In genomic region chr5:76388474-76388873, GRCm38 (mm10) we compare ENCODE assay signal across 39 mouse cellular contexts. TPM values are rescaled to one million over a fixed set of nuclear protein-coding genes. Genes with fewer than 3 reads are reported as not detected.
"Had no signal": no experiment of that assay in that cellular context is flagged by ENCODE, and none has a peak within 500 bp of the region (broad histone marks: within the 10 kb centered on the region; RNA-seq: fewer than 3 reads in every experiment).

No protein-coding gene starts in this region.

- H3K27ac ChIP-seq: heart, adult 2 months; heart, embryonic 13.5 days; heart, embryonic 15.5 days; hindbrain, embryonic 10.5 days; hindbrain, embryonic 12.5 days; hindbrain, embryonic 14.5 days; limb, embryonic 10.5 days; limb, embryonic 12.5 days; liver, embryonic 13.5 days; liver, embryonic 15.5 days had no signal

- H3K4me2 ChIP-seq: heart, embryonic 11.5 days; heart, embryonic 13.5 days; heart, embryonic 15.5 days; hindbrain, embryonic 12.5 days; hindbrain, embryonic 14.5 days; limb, embryonic 12.5 days; liver, embryonic 13.5 days; liver, embryonic 15.5 days had no signal

- H3K4me3 ChIP-seq: heart, adult 2 months; heart, embryonic 13.5 days; heart, embryonic 15.5 days; hindbrain, embryonic 10.5 days; hindbrain, embryonic 12.5 days; limb, embryonic 10.5 days; limb, embryonic 12.5 days; liver, embryonic 13.5 days; liver, embryonic 15.5 days had no signal

- H3K9me3 ChIP-seq: heart, embryonic 13.5 days; heart, embryonic 15.5 days; hindbrain, embryonic 10.5 days; hindbrain, embryonic 12.5 days; limb, embryonic 10.5 days; limb, embryonic 12.5 days; liver, embryonic 13.5 days; liver, embryonic 15.5 days had no signal

- DNase-seq: forebrain, postnatal 0 days; gastrocnemius, postnatal 14 days; heart, adult 2 months; heart, postnatal 14 days; heart, postnatal 4 days; kidney, adult 18-20 months; kidney, adult 8-10 months; kidney, postnatal 10 days; kidney, postnatal 25 days; kidney, postnatal 4 days; layer of hippocampus, adult 9-11 months; layer of hippocampus, postnatal 36 days; liver; liver, embryonic 13.5 days had no signal

- H3K36me3 ChIP-seq: heart, embryonic 13.5 days; heart, embryonic 15.5 days; hindbrain, embryonic 10.5 days; hindbrain, embryonic 12.5 days; limb, embryonic 10.5 days; limb, embryonic 12.5 days; liver, embryonic 13.5 days; liver, embryonic 15.5 days had no signal

- H3K27me3 ChIP-seq: heart, embryonic 13.5 days; heart, embryonic 15.5 days; hindbrain, embryonic 12.5 days; limb, embryonic 12.5 days; liver, embryonic 13.5 days; liver, embryonic 15.5 days had no signal

- ATAC-seq: forebrain, postnatal 0 days; hindbrain, embryonic 16.5 days; inflammation-experienced regulatory T-cells, adult 6 months had no signal

- H3K4me1 ChIP-seq: heart, embryonic 13.5 days; heart, embryonic 15.5 days; hindbrain, embryonic 10.5 days; hindbrain, embryonic 12.5 days; limb, embryonic 10.5 days; limb, embryonic 12.5 days; liver, embryonic 13.5 days; liver, embryonic 15.5 days had no signal

- H3K9ac ChIP-seq: forebrain, postnatal 0 days; heart, embryonic 13.5 days; heart, embryonic 15.5 days; hindbrain, embryonic 12.5 days; hindbrain, embryonic 14.5 days; limb, embryonic 12.5 days; liver, embryonic 13.5 days; liver, embryonic 15.5 days had no signal

RNA-seq across cellular contexts. Expression of gene Nmu, which starts 24.9 kb away (rescaled TPM):
- total RNA-seq: forebrain, postnatal 0 days; gastrocnemius, adult 18-20 months; gastrocnemius, adult 8-10 months; gastrocnemius, postnatal 14 days; heart, adult 2 months; heart, postnatal 14 days; heart, postnatal 4 days; layer of hippocampus, adult 18-20 months; layer of hippocampus, adult 8-10 months; layer of hippocampus, postnatal 14 days; layer of hippocampus, postnatal 36 days; left cerebral cortex, adult 18-20 months; left cerebral cortex, adult 8-10 months; left cerebral cortex, postnatal 10 days; left cerebral cortex, postnatal 25 days had no signal
- polyA plus RNA-seq: heart, adult 2 months; heart, embryonic 11.5 days; heart, embryonic 13.5 days; heart, embryonic 15.5 days; heart, postnatal 0 days; inflammation-experienced regulatory T-cells, adult 6 months; kidney, embryonic 16.5 days; liver, embryonic 13.5 days; liver, embryonic 15.5 days had no signal

RNA-seq across cellular contexts. Expression of gene Pdcl2, which starts 57.5 kb away (rescaled TPM):
- total RNA-seq: forebrain, postnatal 0 days; gastrocnemius, adult 18-20 months; gastrocnemius, adult 8-10 months; gastrocnemius, postnatal 14 days; heart, adult 2 months; heart, postnatal 14 days; heart, postnatal 4 days; layer of hippocampus, adult 18-20 months; layer of hippocampus, adult 8-10 months; layer of hippocampus, postnatal 14 days; layer of hippocampus, postnatal 36 days; left cerebral cortex, adult 18-20 months; left cerebral cortex, adult 8-10 months; left cerebral cortex, postnatal 10 days; left cerebral cortex, postnatal 25 days had no signal
- polyA plus RNA-seq: forebrain, postnatal 0 days; gonadal fat pad, adult 2 months; heart, adult 2 months; heart, embryonic 11.5 days; heart, embryonic 13.5 days; heart, embryonic 15.5 days; heart, postnatal 0 days; hindbrain, embryonic 10.5 days; hindbrain, embryonic 12.5 days; hindbrain, embryonic 14.5 days; hindbrain, embryonic 16.5 days; inflammation-experienced regulatory T-cells, adult 6 months; kidney, embryonic 14.5 days; kidney, embryonic 16.5 days; limb, embryonic 10.5 days; limb, embryonic 12.5 days; limb, embryonic 14.5 days; liver, embryonic 13.5 days; liver, embryonic 15.5 days had no signal
